Mouse (Mus musculus) embryo, embryonic 10.5 days (tissue): ENCODE measurements around the gene Mthfd2.
"Not testable (repeated sequence)": the region's sequence is repeated elsewhere in the genome, so short reads cannot be mapped to it uniquely, and the experiment has no call there.

Experiments used
- DNase-seq: peaks from one replicate; pipeline ENCODE4 v3.0.0-alpha.2; 2015; ENCODE audit warnings: low spot score

The Mthfd2 gene

GRCm38 (mm10) chr6:83325525-83326393 is at the start of gene Mthfd2, which contains the start of gene Mob1a:
Gene Mthfd2, minus strand, starts transcription at chr6:83325908.
Gene Mob1a, plus strand, starts transcription at chr6:83326016.
- peak; percentile 98 for DNase-seq

- no peak for DNase-seq
Observed at GRCm38 (mm10) chr6:83373704-83374300, 48.1 kb upstream of the Mthfd2 start.

GRCm38 (mm10) chr6:83371350-83371749 is 45.6 kb upstream of the Mthfd2 start:
- no peak for DNase-seq

GRCm38 (mm10) chr6:83370316-83370965 is 44.7 kb upstream of the Mthfd2 start:
- no peak for DNase-seq

GRCm38 (mm10) chr6:83363075-83363474 is 37.4 kb upstream of the Mthfd2 start:
- no peak for DNase-seq

GRCm38 (mm10) chr6:83361523-83362248 is 36.0 kb upstream of the Mthfd2 start:
- DNase-seq = no peak

GRCm38 (mm10) chr6:83357436-83357835 is 31.7 kb upstream of the Mthfd2 start:
- no peak for DNase-seq

- DNase-seq = peak; percentile 88
Observed at GRCm38 (mm10) chr6:83356569-83357138, 30.9 kb upstream of the Mthfd2 start.

GRCm38 (mm10) chr6:83354856-83355781 is 29.4 kb upstream of the Mthfd2 start:
- no peak for DNase-seq

GRCm38 (mm10) chr6:83352666-83353410 is 27.1 kb upstream of the Mthfd2 start:
- DNase-seq = no peak

- no peak for DNase-seq
Observed at GRCm38 (mm10) chr6:83351490-83352160, 25.9 kb upstream of the Mthfd2 start.

- no peak for DNase-seq
Observed at GRCm38 (mm10) chr6:83350851-83351405, 25.2 kb upstream of the Mthfd2 start.

- DNase-seq = no peak
Observed at GRCm38 (mm10) chr6:83350172-83350571, 24.5 kb upstream of the Mthfd2 start.

GRCm38 (mm10) chr6:83349274-83349958 is 23.7 kb upstream of the Mthfd2 start:
- peak; percentile 86 for DNase-seq

GRCm38 (mm10) chr6:83348873-83349272 is 23.2 kb upstream of the Mthfd2 start, which contains the start of gene Bola3:
Gene Bola3, plus strand, starts transcription at chr6:83349147.
- no peak for DNase-seq

- DNase-seq = no peak
Observed at GRCm38 (mm10) chr6:83347916-83348315, 22.2 kb upstream of the Mthfd2 start.

GRCm38 (mm10) chr6:83345285-83345684 is 19.6 kb upstream of the Mthfd2 start:
- not testable (repeated sequence) for DNase-seq

- DNase-seq = no peak
Observed at GRCm38 (mm10) chr6:83342957-83343356, 17.2 kb upstream of the Mthfd2 start.
